Mouse (Mus musculus) G1E (cell line): ENCODE measurements around the gene Gdf11. TPM values are rescaled to one million over a fixed set of nuclear protein-coding genes. Genes with fewer than 3 reads are reported as not detected.

Source experiments
- ATAC-seq: 2 replicates; pipeline ENCODE4 v1.8.0; 2016; ENCODE audit warnings: mild to moderate bottlenecking; ENCODE audit not compliant: insufficient number of reproducible peaks, poor library complexity, low FRiP score, severe bottlenecking; ENCODE audit errors: extremely low read depth
- DNase-seq: peaks from one replicate; pipeline ENCODE4 v3.0.0; 2012; ENCODE audit warnings: low spot score
- H3K27me3 ChIP-seq: 2 replicates; pipeline ENCODE4 v1.6.1; 2012; ENCODE audit warnings: mild to moderate bottlenecking, low read length, inconsistent platforms; ENCODE audit not compliant: insufficient read depth
- H3K36me3 ChIP-seq: replicated peaks from 2 replicates; pipeline ENCODE3; 2012; ENCODE audit warnings: mild to moderate bottlenecking, inconsistent platforms
- H3K4me1 ChIP-seq: 2 replicates; pipeline ENCODE4 v1.6.1; 2012; ENCODE audit warnings: low read depth, low read length, inconsistent platforms, mixed read lengths; ENCODE audit not compliant: insufficient read depth
- H3K4me3 ChIP-seq: 2 replicates; pipeline ENCODE4 v1.5.1; 2012; ENCODE audit warnings: low read depth, mild to moderate bottlenecking, inconsistent platforms, low read length, moderate library complexity, mixed read lengths
- H3K9me3 ChIP-seq: replicated peaks from 2 replicates; pipeline ENCODE4 v1.6.1; 2012; ENCODE audit warnings: inconsistent platforms
- CTCF ChIP-seq: IDR thresholded peaks from 2 replicates; pipeline ENCODE4 v1.5.1; 2012; ENCODE audit warnings: low read depth, low read length, inconsistent platforms, mixed read lengths
- GATA1 ChIP-seq: IDR thresholded peaks from 2 replicates; pipeline ENCODE4 v1.6.1; 2012; ENCODE audit warnings: borderline replicate concordance, low read length, inconsistent platforms, mixed read lengths
- GATA2 ChIP-seq: IDR thresholded peaks from 2 replicates; pipeline ENCODE4 v1.6.1; 2012; ENCODE audit warnings: low read depth, low read length, inconsistent platforms, borderline replicate concordance
- POLR2AphosphoS5 ChIP-seq: IDR thresholded peaks from 2 replicates; pipeline ENCODE4 v1.6.1; 2012; ENCODE audit warnings: low read depth, low read length, inconsistent platforms; ENCODE audit not compliant: insufficient replicate concordance
- TAL1 ChIP-seq: conservative IDR thresholded peaks from 2 replicates; pipeline ENCODE4 v1.6.1; 2012; ENCODE audit warnings: low read depth, low read length, inconsistent platforms, mixed read lengths
- polyA plus RNA-seq: library from polyadenylated mRNA; stranded (reverse); fragments of >175 nt; gene quantifications from 2 replicates; pipeline ENCODE4 v1.2.3, GENCODE M21; 2012
- total RNA-seq, 2 experiments: library from RNA; stranded (forward) in 1 of 2; stranded (reverse) in 1 of 2; fragments of 200-1000 nt in 1 of 2; fragments of >200 nt in 1 of 2; fragmentation: Nextera tagmentation in 1 of 2; gene quantifications; 2 replicates each; pipeline ENCODE4 v1.2.3; 2014 to 2017

Gene Gdf11
- total and polyA plus RNA-seq, 3 experiments = under 0.01 to 0.02 TPM; not detected in 1

GRCm38 (mm10) chr10:128913696-128914095 is 22.2 kb upstream of the Gdf11 start:
- H3K36me3 ChIP-seq = peaks cover 21% of the 10 kb centered on the region
- DNase-seq (no peak), ATAC-seq (no peak)
- H3K9me3 ChIP-seq = no peaks in the 10 kb centered on the region
- no peak overlapping the region for H3K4me3 ChIP-seq
- peaks cover 6% of the 10 kb centered on the region for H3K4me1 ChIP-seq
- no peak for TF ChIP-seq TAL1
- no peak for TF ChIP-seq CTCF
- TF ChIP-seq POLR2AphosphoS5 = no peak
- no peak for TF ChIP-seq GATA1
- no peak for TF ChIP-seq GATA2
- H3K27me3 ChIP-seq = peaks cover 45% of the 10 kb centered on the region

DNA sequence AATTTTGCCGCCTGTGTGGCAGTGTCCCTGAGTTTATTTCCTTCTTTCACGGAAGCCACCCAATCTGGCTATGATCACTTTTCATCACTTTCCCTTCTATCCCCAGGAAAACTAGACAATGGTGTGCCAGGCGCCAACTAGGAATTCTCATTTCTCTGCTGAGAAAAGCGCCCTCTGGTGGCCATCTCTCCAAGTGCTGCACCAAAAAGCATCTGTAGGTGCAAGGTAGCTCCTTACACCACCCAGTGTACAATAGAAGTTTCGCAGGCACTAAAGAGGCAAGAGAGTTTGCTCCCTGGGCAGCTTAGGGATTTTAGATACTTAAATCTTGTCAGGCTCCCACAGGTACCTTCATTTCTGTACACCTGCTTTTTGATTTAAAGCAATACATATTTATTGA is 21.7 kb upstream of the Gdf11 start:
- DNase-seq (peak; percentile 73), ATAC-seq (peak; percentile 83)
- peaks cover 6% of the 10 kb centered on the region for H3K4me1 ChIP-seq
- no peaks in the 10 kb centered on the region for H3K9me3 ChIP-seq
- TF ChIP-seq POLR2AphosphoS5 (no peak), CTCF (peak; percentile 87), TAL1 (no peak), GATA1 (no peak)
- H3K27me3 ChIP-seq = peaks cover 49% of the 10 kb centered on the region
- peaks cover 17% of the 10 kb centered on the region for H3K36me3 ChIP-seq
- H3K4me3 ChIP-seq = no peak overlapping the region

GRCm38 (mm10) chr10:128912791-128913190 is 21.3 kb upstream of the Gdf11 start:
- TF ChIP-seq CTCF (no peak), POLR2AphosphoS5 (no peak), TAL1 (no peak), GATA2 (no peak), GATA1 (no peak)
- peaks cover 13% of the 10 kb centered on the region for H3K36me3 ChIP-seq
- H3K27me3 ChIP-seq = peaks cover 53% of the 10 kb centered on the region
- ATAC-seq (no peak), DNase-seq (no peak)
- H3K4me1 ChIP-seq = peaks cover 6% of the 10 kb centered on the region
- H3K9me3 ChIP-seq = no peaks in the 10 kb centered on the region
- no peak overlapping the region for H3K4me3 ChIP-seq

DNA sequence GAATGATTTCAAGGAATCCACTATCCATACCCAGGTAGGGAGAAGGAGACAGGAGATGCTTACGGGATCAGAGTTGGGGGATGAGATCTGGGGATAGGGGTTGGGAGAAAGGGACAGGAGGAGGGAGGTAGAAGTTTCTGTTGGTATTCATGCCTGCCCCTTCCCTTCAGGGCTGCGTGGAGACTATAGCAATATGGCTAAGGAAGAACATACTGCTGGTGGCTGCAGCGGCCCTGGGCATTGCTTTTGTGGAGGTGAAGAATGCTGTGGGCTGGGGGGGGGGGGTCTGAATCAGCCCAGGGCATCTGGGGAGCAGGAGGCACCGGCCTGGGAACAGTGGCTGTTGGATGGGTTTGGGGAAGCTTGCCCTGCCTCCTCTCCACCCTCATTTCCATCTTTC is 20.8 kb upstream of the Gdf11 start:
- ATAC-seq (no peak), DNase-seq (no peak)
- Histone ChIP-seq H3K4me1 (peaks cover 6% of the 10 kb centered on the region), H3K4me3 (no peak overlapping the region), H3K27me3 (peaks cover 54% of the 10 kb centered on the region), H3K36me3 (peaks cover 7% of the 10 kb centered on the region), H3K9me3 (no peaks in the 10 kb centered on the region)
- no peak for TF ChIP-seq GATA2
- TF ChIP-seq POLR2AphosphoS5 = no peak
- no peak for TF ChIP-seq CTCF
- TF ChIP-seq TAL1 = no peak
- no peak for TF ChIP-seq GATA1

- H3K4me3 ChIP-seq = no peak overlapping the region
- no peak for ATAC-seq
These were observed 19.9 kb upstream of the Gdf11 start for GRCm38 (mm10) chr10:128911430-128911829.

GRCm38 (mm10) chr10:128910066-128910841 is 18.7 kb upstream of the Gdf11 start:
- Histone ChIP-seq H3K36me3 (no peaks in the 10 kb centered on the region), H3K9me3 (no peaks in the 10 kb centered on the region), H3K4me1 (peaks cover 6% of the 10 kb centered on the region), H3K27me3 (peaks cover 64% of the 10 kb centered on the region), H3K4me3 (no peak overlapping the region)
- no peak for TF ChIP-seq POLR2AphosphoS5
- no peak for TF ChIP-seq CTCF
- no peak for TF ChIP-seq GATA2
- TF ChIP-seq GATA1 = no peak
- no peak for TF ChIP-seq TAL1
- DNase-seq = no peak
- no peak for ATAC-seq

More at GRCm38 (mm10) chr10:128911430-128911829, 19.9 kb upstream of the Gdf11 start:
- no peaks in the 10 kb centered on the region for H3K36me3 ChIP-seq
- no peaks in the 10 kb centered on the region for H3K9me3 ChIP-seq
- no peak for TF ChIP-seq POLR2AphosphoS5
- no peak for TF ChIP-seq GATA1
- no peak for TF ChIP-seq TAL1
- no peak for TF ChIP-seq CTCF
- no peak for TF ChIP-seq GATA2
- H3K4me1 ChIP-seq = peaks cover 6% of the 10 kb centered on the region
- peaks cover 54% of the 10 kb centered on the region for H3K27me3 ChIP-seq
- no peak for DNase-seq

- H3K4me1 ChIP-seq = peaks cover 6% of the 10 kb centered on the region
- H3K4me3 ChIP-seq = no peak overlapping the region
- DNase-seq = no peak
- H3K9me3 ChIP-seq = no peaks in the 10 kb centered on the region
- H3K27me3 ChIP-seq = peaks cover 68% of the 10 kb centered on the region
- TF ChIP-seq GATA1 (no peak), POLR2AphosphoS5 (no peak), CTCF (no peak), GATA2 (no peak), TAL1 (no peak)
- no peak for ATAC-seq
- H3K36me3 ChIP-seq = no peaks in the 10 kb centered on the region
These were observed 18.1 kb upstream of the Gdf11 start for GRCm38 (mm10) chr10:128909567-128910028.
